Mouse (Mus musculus) spleen, adult 18-20 months (tissue): ENCODE data around the gene Hist1h2af.
A peak's percentile ranks its signal among the peaks of the same experiment; 100 is the strongest.
"Not testable (repeated sequence)": the region's sequence is repeated elsewhere in the genome, so short reads cannot be mapped to it uniquely, and the experiment has no call there.

Experiments
- DNase-seq, 2 experiments: peaks; one replicate each; pipeline ENCODE4 v3.0.0; 2022; ENCODE audit warnings: mixed read lengths in 2 of 2

The Hist1h2af gene

DNA sequence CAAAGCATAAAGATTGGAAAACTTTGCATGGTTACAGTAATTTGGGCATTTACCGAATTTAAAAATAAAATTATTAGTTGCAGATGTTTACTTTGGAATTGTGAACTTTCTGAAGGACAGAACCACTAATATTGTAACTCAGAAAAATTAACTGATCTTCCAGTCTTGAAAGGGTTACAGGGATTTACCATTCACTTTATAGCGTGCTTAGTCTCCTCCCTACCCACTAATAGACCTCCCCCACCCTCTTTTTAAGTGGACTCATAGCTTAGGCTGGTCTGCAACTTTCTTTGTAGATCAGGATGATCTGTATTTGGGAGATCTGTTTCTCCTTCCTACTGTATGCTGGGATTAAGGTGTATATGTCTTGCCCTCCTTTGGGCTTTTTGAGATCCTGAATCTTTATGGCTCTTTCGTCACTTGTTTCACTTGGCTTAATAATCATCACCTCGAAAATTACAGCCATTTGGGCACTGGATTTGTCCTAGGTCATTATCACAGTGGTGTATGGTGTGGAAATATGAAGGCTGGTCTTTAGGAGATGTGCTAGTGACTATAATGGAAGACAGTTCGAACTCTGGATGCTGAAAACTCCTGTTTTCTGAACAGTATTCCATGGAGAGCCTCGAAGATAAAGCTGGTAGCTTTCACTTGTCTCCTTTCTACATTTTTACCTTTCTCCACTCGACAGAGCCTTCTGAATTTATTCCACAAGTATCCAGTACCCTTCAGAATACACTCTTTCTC, 2.5 kb downstream of the Hist1h2af start:
- no peak for DNase-seq

DNA sequence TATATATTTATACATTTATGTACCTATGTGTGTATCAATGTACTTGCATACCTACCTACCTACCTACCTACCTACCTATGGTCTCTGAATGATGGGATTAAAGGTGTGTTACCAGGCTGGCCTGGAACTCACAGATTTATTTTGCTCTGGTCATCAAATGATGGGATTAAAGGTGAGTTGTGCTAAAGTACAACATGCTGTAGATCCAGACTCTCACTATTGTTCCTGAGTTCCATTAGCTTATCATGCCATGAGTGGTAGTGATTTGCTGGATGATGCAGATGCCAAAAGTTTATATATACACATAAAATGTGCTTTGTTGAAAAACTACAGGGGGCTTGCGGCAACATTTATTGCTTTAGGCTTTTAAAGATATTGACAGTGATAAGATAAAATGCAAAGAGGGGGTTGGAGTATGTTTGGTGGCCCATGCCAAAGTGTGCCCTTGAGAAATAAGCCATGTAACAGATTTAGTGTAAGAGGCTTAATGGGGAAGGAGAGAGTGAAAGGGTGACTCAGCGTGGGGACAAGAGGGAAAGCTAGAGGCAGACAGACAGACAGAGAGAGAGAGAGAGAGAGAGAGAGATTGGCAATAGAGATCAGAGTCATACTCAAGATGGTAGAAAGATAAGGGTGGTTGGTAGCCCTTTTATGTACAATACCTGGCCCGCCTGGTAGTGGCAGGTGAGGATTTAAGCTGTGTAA, 3.5 kb downstream of the Hist1h2af start:
- DNase-seq: no peak

DNA sequence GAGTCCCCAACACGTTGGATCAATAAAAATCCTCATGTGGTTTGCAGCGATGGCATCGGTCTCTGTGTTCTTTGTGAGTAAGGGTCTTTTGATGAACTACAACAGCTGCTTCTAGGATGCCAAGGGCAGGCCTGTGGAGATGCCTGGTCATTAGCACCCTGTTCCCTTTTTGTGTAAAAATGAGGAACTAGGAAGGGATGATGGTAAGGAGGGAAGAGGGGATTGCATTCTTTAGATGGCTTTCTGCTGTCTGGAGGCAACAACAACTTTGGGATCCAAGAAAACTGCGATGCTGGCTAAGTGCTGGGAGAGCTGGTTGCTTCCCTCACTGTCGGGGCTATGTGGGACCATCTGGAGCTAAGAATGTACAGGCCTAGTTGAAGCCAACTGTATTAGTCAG, 4.5 kb downstream of the Hist1h2af start:
- no peak for DNase-seq

DNA sequence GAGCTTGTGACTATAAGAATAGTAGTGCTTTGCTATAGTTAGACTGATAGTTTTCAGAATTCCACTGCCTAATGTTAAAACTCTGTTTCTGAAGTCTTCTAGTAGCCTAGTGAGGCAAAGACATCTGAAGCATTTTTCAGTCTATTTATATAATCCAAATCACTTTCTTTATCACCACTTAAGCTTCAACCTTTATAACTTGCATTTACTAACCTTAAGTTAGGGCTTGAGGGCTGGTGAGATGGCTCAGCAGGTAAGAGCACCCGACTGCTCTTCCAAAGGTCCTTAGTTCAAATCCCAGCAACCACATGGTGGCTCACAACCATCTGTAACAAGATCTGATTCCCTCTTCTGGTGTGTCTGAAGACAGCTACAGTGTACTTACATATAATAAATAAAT, 6.1 kb downstream of the Hist1h2af start:
- not testable (repeated sequence) for DNase-seq

DNA sequence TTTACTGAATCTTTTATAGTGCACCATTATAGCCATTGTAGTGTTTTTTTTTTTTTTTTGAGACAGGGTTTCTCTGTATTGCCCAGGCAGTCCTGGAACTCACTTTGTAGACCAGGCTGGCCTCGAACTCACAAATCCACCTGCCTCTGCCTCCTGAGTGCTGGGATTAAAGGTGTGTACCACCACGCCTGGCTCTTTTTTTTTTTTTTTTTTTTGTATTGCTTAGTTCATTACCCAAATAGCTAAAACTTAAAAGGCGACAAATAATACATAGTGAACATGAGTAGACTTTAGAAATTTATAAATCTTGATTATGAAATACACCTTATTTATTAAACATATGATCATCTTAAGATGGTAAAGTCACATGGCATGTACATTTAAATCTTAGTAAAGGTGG, 7.8 kb downstream of the Hist1h2af start:
- no peak for DNase-seq

DNA sequence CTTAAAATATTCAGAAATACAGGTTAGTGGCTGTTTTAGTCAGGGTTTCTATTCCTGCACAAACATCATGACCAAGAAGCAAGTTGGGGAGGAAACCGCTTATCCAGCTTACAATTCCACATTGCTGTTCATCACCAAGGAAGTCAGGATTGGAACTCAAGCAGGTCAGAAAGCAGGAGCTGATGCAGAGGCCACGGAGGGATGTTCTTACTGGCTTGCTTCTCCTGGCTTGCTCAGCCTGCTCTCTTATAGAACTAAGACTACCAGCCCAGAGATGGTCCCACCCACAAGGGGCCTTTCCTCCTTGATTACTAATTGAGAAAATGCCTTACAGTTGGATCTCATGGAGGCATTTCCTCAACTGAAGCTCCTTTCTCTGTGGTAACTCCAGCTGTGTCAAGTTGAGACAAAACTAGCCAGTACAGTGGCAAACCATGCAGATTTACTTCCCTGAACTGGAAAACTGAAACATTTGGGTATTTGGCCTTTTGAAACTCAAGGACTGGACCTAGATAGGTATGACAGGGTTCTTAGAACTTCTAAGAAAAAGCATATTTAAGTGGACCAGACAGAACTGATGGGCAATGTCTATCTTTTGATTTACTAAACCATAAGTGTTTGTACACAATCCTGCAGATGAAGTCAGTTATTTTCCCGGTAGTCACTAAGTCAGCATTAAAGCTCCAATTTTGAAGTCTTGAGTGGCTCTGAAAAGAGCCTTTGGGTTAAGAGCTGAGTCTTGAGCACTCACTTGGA, 8.7 kb downstream of the Hist1h2af start:
- not testable (repeated sequence) for DNase-seq

DNA sequence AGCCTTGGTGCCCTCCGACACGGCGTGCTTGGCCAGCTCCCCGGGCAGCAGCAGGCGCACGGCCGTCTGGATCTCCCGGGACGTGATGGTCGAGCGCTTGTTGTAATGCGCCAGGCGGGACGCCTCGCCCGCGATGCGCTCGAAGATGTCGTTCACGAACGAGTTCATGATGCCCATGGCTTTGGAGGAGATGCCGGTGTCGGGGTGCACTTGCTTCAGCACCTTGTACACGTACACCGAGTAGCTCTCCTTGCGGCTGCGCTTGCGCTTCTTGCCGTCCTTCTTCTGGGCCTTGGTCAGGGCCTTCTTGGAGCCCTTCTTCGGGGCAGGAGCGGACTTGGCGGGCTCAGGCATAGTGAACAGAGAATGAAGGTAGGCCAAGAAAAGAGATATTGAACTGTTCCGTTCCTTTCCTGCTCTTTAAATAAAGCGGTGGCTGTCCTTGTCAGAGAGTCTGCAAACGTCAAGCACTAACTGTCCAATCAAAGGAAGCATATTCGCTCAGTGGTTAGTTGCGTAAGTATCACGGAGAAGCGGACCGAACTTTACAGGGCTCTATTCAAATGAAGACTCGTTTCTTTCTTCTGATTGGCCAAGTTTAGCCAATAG, 9.4 kb downstream of the Hist1h2af start, which contains the start of gene Hist1h2bh:
Gene Hist1h2bh (minus strand): TSS at position 394 of the 609 bp plus-strand sequence.
- DNase-seq: peak; percentile 42 to 53

DNA sequence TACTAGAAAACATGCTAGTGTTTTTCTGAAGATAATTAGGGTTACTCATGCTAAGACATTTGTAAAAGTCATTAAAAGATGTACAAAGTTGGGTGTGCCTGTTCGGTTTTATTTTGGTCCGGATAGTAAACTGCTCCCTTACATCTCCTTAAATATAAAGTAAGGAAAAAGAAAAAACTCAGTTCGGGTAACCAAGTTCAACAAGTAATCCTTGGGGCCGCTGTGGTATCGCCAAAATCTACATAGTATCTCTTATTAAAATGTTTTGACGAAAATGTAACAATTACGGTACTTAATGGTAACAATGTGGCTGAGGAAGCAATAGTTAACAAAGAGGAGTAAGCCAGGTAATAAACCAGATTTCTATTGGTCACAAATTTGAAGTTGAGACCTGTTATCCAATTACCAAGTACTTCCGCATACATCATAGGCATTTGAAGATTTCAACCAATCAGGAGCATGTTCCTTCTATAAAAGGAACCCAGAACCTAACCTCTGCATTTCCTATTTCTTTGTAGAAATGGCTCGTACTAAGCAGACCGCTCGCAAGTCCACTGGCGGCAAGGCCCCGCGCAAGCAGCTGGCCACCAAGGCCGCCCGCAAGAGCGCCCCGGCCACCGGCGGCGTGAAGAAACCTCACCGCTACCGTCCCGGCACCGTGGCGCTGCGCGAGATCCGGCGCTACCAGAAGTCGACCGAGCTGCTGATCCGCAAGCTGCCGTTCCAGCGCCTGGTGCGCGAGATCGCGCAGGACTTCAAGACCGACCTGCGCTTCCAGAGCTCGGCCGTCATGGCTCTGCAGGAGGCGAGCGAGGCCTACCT, 10.5 kb downstream of the Hist1h2af start, which contains the start of gene Hist1h3f:
Gene Hist1h3f (plus strand): TSS at position 88 of the 822 bp plus-strand sequence.
- peak; percentile 52 to 66 for DNase-seq

DNA sequence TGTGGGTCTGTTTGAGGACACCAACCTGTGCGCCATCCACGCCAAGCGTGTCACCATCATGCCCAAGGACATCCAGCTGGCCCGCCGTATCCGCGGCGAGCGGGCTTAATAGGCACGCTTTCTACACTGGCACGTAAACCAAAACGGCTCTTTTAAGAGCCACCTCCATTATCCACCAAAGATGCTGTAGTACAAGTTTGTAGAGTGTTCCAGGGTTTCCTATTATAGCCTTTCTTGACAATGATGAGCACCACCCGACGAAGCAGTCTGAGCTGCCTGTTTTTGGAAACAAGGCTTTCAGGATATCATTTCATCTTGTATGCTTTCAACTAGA, 11.0 kb downstream of the Hist1h2af start:
- not testable (repeated sequence) for DNase-seq

DNA sequence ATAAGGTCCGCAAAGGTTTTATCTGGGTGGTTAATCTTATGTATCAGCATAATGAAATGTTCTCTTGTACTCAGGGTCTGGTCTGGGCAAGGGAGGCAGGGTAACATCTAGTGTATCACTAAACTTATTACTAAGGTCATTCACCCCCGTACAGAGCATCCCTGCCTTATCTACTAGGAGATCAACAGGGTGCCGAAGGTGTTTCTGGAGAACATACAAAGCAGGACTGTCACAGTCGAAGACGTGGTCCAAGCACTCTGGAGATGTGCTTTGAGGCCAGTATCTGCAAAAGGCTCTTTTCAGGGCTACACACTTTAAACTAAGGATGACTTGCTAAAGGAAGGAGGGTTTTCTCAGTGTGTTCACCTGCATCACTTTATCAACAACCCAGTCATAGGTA, 13.0 kb downstream of the Hist1h2af start:
- DNase-seq: no peak

DNA sequence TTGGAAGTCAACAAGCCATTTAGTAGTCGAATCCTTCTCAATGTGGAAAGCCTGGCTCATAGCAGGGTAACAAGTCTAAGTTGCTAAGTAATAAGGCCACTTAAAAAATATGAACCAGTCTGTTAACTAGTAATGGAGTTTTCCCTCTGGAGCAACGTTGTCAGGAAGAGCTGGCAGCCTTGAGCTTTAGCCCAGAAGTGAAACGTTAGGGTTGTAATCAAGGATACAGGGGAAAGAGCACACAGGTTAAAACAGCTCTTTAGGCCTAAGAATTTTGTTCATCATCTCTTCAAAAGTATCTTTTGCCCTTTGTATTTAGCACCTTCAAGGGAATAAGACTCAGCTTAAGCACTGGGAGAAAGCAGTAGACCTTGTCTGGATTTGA, 17.0 kb downstream of the Hist1h2af start:
- no peak for DNase-seq

DNA sequence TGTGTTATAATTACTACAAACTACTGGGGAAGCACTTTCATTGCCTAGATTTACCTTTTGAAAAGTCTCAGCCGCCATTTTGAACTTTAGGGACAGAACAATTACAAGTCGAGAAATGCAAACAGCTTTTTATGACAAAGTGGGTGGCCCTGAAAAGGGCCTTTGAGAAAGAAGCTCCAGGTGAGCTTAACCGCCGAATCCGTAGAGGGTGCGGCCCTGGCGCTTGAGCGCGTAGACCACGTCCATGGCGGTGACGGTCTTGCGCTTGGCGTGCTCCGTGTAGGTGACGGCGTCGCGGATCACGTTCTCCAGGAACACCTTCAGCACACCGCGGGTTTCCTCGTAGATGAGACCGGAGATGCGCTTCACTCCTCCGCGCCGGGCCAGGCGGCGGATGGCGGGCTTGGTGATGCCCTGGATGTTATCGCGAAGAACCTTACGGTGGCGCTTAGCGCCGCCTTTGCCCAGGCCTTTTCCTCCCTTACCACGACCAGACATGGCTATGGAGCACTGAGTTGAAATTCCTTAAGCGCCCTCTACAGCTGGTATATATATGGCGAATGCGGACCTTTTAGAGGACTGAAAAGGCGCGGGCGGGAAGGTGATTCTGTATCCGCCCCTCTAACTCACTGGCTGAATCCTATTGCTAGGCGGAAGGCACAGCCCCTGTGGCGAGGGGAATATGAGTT, 17.6 kb downstream of the Hist1h2af start, which contains the start of gene Hist1h4f:
Gene Hist1h4f (minus strand): TSS at position 503 of the 689 bp plus-strand sequence.
- peak; percentile 60 to 65 for DNase-seq

DNA sequence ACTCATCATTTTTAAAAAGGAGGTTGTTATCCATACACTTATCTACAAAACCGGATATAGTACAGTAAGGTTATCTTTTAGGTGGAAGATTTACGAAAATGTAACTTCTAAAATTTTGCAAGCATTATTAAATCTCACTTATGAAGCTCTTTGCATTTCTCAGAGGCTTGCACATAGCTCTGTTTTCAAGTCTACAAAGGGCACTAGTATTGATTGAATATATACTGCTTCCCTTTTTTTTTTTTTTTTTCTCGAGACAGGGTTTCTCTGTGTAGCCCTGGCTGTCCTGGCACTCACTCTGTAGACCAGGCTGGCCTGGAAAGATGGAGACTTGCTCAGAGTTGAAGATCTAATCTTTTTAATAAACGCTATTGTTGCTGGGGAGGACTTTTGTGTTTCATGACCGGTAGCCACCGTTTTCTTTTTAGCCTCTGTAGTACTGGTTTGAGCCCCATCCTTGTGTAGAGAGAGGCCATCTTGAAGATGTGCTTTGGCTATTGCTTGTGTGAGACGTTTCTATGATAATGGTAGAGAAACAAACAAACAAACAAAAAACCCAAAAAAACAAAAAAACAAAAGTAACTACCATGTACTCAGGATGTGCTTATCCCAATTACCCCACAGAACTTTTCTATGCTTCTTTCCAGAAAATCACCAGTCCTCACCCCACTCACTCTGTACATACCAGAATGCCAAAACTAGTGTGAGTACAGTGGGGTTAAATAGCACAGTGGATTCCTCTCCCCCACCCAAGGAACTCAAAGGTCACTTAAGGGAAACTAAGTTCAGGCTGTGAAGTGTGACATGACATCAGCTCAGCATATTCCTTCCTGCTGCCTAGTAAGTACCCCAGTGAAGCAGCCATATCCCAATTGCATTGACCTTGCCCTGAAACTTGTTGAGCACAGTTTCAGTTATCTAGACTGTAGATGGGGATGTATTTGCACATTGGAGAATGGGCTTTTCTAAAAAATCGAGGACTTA, 18.5 kb downstream of the Hist1h2af start:
- no peak for DNase-seq

DNA sequence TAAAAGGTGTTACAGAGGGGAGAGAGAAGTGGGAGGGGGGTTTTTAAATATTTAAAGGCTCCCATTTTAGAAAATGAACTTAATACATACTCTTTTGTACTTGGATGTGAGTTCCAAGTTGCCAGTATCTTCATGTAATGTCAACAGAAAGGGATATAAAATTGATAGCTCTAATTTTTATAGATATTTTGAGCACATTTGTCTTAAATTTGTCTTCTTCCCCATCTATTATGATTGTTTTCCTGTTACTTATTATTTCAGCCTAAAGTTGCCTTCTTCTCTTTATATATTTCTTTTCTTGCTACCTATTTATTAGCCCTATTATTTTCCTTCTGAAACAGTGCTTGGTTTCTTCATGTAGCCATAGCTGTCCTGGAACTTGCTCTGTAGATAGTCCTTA, 19.3 kb downstream of the Hist1h2af start, which contains the start of gene Hist1h1d:
Gene Hist1h1d (plus strand): TSS at position 301 of the 400 bp plus-strand sequence.
- DNase-seq: no peak

DNA sequence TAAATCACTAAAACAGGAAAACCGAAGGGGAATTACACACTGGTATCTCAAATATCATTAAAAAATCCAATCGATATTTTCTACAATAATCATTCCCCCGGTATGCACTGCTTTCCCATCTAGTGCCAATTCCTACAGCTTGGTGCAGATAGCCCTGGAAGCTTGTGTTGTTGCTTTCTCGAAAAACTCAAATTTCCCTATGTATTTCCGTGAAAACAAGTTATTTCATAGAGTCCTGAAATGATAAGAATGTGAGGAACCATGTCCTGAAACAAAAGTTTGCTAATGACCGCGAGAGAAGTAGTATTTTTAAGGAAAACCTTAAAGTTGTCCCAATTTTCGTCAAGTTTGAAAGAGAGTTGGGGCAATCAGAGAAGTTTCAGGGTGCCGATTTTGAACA, 20.7 kb downstream of the Hist1h2af start:
- no peak for DNase-seq

DNA sequence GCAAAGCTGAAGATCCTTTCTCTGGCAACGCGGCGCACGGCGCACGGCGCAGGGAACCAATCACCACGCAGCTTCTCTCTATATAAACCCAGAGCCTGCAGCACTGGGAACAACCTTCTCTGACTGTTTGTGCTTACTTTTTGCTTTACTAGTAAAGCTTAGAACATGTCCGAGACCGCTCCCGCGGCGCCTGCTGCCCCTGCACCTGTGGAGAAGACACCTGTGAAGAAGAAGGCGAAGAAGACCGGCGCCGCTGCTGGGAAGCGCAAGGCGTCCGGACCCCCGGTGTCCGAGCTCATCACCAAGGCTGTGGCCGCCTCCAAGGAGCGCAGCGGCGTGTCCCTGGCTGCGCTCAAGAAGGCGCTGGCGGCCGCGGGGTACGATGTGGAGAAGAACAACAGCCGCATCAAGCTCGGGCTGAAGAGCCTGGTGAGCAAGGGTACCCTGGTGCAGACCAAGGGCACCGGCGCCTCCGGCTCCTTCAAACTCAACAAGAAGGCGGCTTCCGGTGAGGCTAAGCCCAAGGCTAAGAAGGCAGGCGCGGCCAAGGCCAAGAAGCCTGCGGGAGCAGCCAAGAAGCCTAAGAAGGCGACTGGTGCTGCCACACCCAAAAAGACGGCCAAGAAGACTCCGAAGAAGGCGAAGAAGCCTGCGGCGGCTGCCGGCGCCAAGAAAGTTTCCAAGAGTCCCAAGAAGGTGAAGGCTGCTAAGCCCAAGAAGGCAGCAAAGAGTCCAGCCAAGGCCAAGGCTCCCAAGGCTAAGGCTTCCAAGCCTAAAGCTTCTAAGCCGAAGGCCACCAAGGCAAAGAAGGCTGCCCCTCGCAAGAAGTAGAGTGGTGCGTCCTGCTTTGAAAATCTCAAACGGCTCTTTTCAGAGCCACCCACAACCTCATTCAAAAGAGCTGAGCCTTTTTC, 21.5 kb downstream of the Hist1h2af start:
- peak; percentile 66 to 69 for DNase-seq

DNA sequence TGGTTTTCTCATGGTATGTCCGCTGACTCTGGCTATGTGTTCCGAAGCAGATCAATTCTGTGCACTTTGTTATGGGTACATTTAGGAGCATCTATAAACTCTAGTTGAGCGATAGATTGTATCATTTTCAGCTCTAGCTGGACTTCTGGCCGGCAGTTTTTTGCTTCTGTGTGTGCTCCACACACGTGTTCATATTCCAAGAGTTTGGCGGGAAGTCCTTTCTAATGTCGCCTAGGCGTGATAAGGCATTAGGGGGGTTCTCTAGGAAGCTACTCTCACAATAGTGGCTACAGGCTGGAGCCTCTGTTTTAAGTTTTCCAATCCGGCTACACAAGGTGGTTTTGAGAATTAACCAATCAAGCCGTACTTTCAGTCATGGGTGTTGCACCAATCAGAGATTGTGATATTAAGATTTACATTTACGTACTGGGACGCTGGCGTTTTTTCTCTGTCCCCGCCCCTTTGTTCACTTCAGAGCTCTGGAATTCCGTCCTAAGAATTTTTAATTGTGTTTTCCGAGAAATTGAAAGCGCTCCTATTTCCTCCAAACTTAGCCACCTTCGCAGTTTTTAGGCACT, 22.2 kb downstream of the Hist1h2af start:
- DNase-seq: no peak

DNA sequence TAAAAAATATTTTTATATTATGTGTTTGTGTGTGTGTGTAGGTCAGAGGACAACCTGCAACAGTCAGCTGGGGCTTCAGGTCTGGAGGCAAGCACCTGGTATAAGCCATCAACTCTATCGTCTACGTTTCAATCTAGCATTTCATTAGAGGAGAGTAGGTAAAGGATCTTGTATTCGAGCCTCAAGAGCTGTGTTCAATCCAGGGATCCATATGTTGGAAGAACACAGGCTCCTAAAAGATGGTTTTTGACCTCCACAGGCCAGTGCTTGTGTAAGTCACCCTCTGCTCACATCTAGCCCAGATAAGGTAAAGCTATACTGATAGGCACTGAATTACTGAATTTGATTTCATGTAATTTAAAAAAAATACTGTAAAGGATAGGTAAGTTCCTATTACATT, 23.2 kb downstream of the Hist1h2af start:
- no peak for DNase-seq

DNA sequence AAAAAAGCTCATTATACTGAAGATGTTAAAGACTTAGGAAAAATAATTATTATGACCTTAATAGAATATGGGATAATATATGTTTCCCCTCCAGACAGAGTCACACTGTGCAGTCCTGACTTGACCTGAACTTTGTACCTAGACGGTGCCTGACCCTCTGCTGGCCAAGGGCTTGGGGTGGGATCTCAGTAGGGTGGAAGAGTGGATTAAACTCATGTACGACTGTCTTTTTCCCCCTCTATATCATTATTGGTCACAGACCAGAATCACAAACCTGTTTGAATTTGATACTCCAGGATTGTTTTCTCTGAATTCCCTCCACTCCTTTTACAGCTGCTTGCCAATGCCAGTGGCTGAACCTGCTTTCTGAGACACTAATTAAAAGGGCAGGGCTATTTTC, 27.0 kb downstream of the Hist1h2af start:
- not testable (repeated sequence) for DNase-seq
